Mouse (Mus musculus) forebrain, embryonic 14.5 days (tissue): ENCODE results near the gene Vstm4. TPM values are rescaled to one million over a fixed set of nuclear protein-coding genes. Genes with fewer than 3 reads are reported as not detected.

Experiments
- polyA plus RNA-seq: library from polyadenylated mRNA; unstranded; fragments of >200 nt; fragmentation: Nextera tagmentation; extraction: Ambion mirVana; gene quantifications from 2 replicates; pipeline ENCODE4 v1.2.1, GENCODE M21; 2014

Gene Vstm4
- polyA plus RNA-seq, 1 experiment from 2014 or later = 6.0 TPM

Other genes starting within 250 kb of the Vstm4 start
- not detected in 2 replicates for gene 3425401B19Rik, start 171.5 kb upstream of the Vstm4 start, polyA plus RNA-seq
- 0.28 and 0.56 TPM in 2 replicates for gene Tmem273, start 70.8 kb upstream of the Vstm4 start, polyA plus RNA-seq
- gene Fam170b, start 22.8 kb upstream of the Vstm4 start, polyA plus RNA-seq = not detected in 2 replicates
- gene Lrrc18, start 134.6 kb downstream of the Vstm4 start, polyA plus RNA-seq = 0.35 and 0.36 TPM in 2 replicates